Mouse (Mus musculus): ENCODE measurements around the gene Pomgnt2. TPM values are rescaled to one million over a fixed set of nuclear protein-coding genes. Genes with fewer than 3 reads are reported as not detected.

Gene Pomgnt2
- 0.53 TPM for total RNA-seq (2023)

GRCm38 (mm10) chr9:121997010-121997409 lies at the start of gene Pomgnt2:
Pomgnt2 (minus strand) TSS chr9:121997110.

GRCm38 (mm10) chr9:121950418-121951113 lies 46.3 kb downstream of the Pomgnt2 start, which contains the start of gene Fam198a:
Fam198a (plus strand) TSS chr9:121950988.

Other genes starting within 250 kb of the Pomgnt2 start
- gene Zfp651, start 237.8 kb downstream of the Pomgnt2 start, total RNA-seq (2023), result 1.3 TPM
- gene Klhl40, start 219.5 kb downstream of the Pomgnt2 start, total RNA-seq (2023), result not detected
- gene Hhatl, start 204.6 kb downstream of the Pomgnt2 start, total RNA-seq (2023), result not detected
- gene Ccdc13, start 157.6 kb downstream of the Pomgnt2 start, total RNA-seq (2023), result not detected
- gene Higd1a, start 138.7 kb downstream of the Pomgnt2 start, total RNA-seq (2023), result 29.6 TPM
- 1.4 TPM for gene Ackr2, start 98.8 kb downstream of the Pomgnt2 start, total RNA-seq (2023)
- gene Cyp8b1, start 80.8 kb downstream of the Pomgnt2 start, total RNA-seq (2023), result not detected
- 0.18 TPM for gene Fam198a, start 46.1 kb downstream of the Pomgnt2 start, total RNA-seq (2023)
- gene Snrk, start 120.2 kb upstream of the Pomgnt2 start, total RNA-seq (2023), result 115 TPM

Data from CD4-positive naive resting alpha-beta T cell, adult 57 days (primary cell).